Mouse (Mus musculus) layer of hippocampus, adult 9-10 months (tissue): ENCODE results near the gene Bnc1.

ENCODE experiments used
- DNase-seq: peaks from one replicate; pipeline ENCODE4 v3.0.0; 2022; ENCODE audit warnings: low spot score

The Bnc1 gene

GRCm38 (mm10) chr7:81992131-81993061 is at the start of gene Bnc1:
TSS of gene Bnc1 (minus strand) at chr7:81992292.
- DNase-seq = no peak

- DNase-seq = no peak
Measured at GRCm38 (mm10) chr7:82033347-82033746, 41.3 kb upstream of the Bnc1 start.

GRCm38 (mm10) chr7:82029666-82030065 is 37.6 kb upstream of the Bnc1 start:
- no peak for DNase-seq

GRCm38 (mm10) chr7:82025802-82026201 is 33.7 kb upstream of the Bnc1 start:
- DNase-seq = no peak

- no peak for DNase-seq
Measured at GRCm38 (mm10) chr7:82023676-82024075, 31.6 kb upstream of the Bnc1 start.

- no peak for DNase-seq
Measured at GRCm38 (mm10) chr7:82022404-82022803, 30.3 kb upstream of the Bnc1 start.

- no peak for DNase-seq
Measured at GRCm38 (mm10) chr7:82018031-82018430, 25.9 kb upstream of the Bnc1 start.

- DNase-seq = no peak
Measured at GRCm38 (mm10) chr7:82016751-82017710, 24.9 kb upstream of the Bnc1 start.

GRCm38 (mm10) chr7:82012472-82012871 is 20.4 kb upstream of the Bnc1 start:
- DNase-seq = no peak

- DNase-seq = no peak
Measured at GRCm38 (mm10) chr7:82011534-82012401, 19.7 kb upstream of the Bnc1 start.

- no peak for DNase-seq
Measured at GRCm38 (mm10) chr7:82007151-82007550, 15.1 kb upstream of the Bnc1 start.

GRCm38 (mm10) chr7:82004228-82004627 is 12.1 kb upstream of the Bnc1 start:
- no peak for DNase-seq

GRCm38 (mm10) chr7:81999816-82000215 is 7.7 kb upstream of the Bnc1 start:
- no peak for DNase-seq

- no peak for DNase-seq
Measured at GRCm38 (mm10) chr7:81999372-81999771, 7.3 kb upstream of the Bnc1 start.

GRCm38 (mm10) chr7:81995975-81996374 is 3.9 kb upstream of the Bnc1 start:
- no peak for DNase-seq

- no peak for DNase-seq
Measured at GRCm38 (mm10) chr7:81995126-81995525, 3.0 kb upstream of the Bnc1 start.

- no peak for DNase-seq
Measured at GRCm38 (mm10) chr7:81993140-81993539, 1.0 kb upstream of the Bnc1 start.

GRCm38 (mm10) chr7:81991611-81992061 is 456 bp downstream of the Bnc1 start:
- DNase-seq = no peak

- no peak for DNase-seq
Measured at GRCm38 (mm10) chr7:81991116-81991515, 976 bp downstream of the Bnc1 start.

GRCm38 (mm10) chr7:81983651-81984050 is 8.4 kb downstream of the Bnc1 start:
- DNase-seq = no peak

- DNase-seq = no peak
Measured at GRCm38 (mm10) chr7:81978304-81978703, 13.8 kb downstream of the Bnc1 start.

- no peak for DNase-seq
Measured at GRCm38 (mm10) chr7:81974616-81975015, 17.5 kb downstream of the Bnc1 start.
